Mouse (Mus musculus) olfactory bulb, adult 2 months (tissue): Measurements from ENCODE around the gene Hcn2.

Experiments
- CTCF ChIP-seq: fragments of 200-500 bp; IDR thresholded peaks from 2 replicates; pipeline ENCODE4 v1.5.1; 2012; ENCODE audit warnings: low read depth, mild to moderate bottlenecking, low read length, moderate library complexity; ENCODE audit not compliant: insufficient read depth
- POLR2A ChIP-seq: fragments of 200-500 bp; IDR thresholded peaks from 2 replicates; pipeline ENCODE4 v1.6.1; 2012; ENCODE audit warnings: mild to moderate bottlenecking, low read depth, low read length, moderate library complexity; ENCODE audit not compliant: insufficient read depth

GRCm38 (mm10) chr10:79697916-79698315 is 18.5 kb upstream of the Hcn2 start:
- TF ChIP-seq CTCF (no peak), POLR2A (no peak)
